Mouse (Mus musculus) monocyte, adult 5-6 weeks (primary cell): ENCODE measurements around the gene Irs1. TPM values are rescaled to one million over a fixed set of nuclear protein-coding genes. Genes with fewer than 3 reads are reported as not detected.

Experiments
- ATAC-seq: fragments of 153-309, 156-312 bp; replicated peaks from 2 replicates; pipeline ENCODE4 v1.8.0; 2017; ENCODE audit warnings: mild to moderate bottlenecking; ENCODE audit not compliant: low TSS enrichment, insufficient number of reproducible peaks, severe bottlenecking, poor library complexity, low FRiP score
- total RNA-seq: library from RNA; stranded (forward); fragments of 200-1000, 200-491, 200-594 nt; gene quantifications from 3 replicates; pipeline ENCODE4 v1.2.3, GENCODE M21; 2017

Irs1 gene
- total RNA-seq, 1 experiment from 2014 or later = not detected

GRCm38 (mm10) chr1:82289990-82290681, 1.1 kb downstream of the Irs1 start:
- ATAC-seq = no peak

GRCm38 (mm10) chr1:82289116-82289989, 1.9 kb downstream of the Irs1 start:
- no peak for ATAC-seq

DNA sequence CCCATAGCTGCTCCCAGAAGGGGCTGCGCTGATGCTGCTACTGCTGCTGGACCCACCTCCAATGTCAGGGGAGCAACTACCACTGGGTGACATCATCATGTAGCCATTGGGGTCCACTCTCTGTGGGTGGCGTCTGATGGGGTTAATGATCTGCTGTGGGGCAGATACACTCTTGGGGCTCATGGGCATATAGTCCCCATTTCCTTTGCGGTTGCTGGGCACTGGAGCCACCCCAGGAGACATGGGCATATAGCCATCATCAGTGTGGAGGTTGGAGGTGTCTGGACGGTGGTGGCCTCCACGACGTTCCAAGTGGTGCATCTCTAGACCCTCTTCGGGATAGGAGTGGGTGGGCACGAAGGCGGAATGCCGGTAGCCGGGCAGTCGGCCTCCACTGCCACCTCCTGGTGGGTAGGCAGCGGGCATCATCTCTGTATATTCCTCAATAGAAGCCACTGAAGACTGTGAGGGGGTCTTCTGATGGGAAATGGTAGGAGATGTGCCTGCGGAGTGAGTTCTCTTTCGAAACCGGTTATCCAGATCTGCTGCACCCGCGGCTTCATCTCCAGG, 2.7 kb downstream of the Irs1 start:
- no peak for ATAC-seq

DNA sequence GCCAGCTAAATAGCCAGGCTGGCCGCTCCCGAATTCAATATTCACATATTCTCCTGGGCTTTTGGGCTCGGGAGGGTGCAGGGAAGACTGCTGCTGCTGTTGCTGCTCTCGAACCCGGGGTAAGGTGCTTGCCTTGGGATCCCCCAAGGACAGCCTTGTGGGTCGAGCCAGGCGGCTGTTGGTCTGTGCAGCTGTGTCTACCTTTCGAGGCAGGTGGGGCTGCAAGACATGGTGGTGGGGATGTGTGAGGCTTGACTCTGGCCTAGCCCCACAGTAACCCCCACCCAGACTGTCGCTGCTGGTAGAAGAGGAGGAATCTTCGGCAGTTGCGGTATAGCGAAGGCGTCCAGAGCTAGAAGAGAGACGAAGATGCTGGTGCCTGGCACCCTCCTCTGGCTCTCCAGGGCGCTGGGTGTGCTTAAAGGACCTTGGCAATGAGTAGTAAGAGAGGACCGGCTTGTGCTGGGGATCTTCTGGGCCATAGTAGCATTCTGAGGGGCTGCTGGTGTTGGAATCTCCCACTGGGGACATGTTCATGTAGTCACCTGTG, 3.4 kb downstream of the Irs1 start:
- ATAC-seq = no peak

- ATAC-seq = no peak
These were observed 4.0 kb downstream of the Irs1 start for GRCm38 (mm10) chr1:82287052-82287775.

- ATAC-seq = no peak
These were observed 4.8 kb downstream of the Irs1 start for GRCm38 (mm10) chr1:82286190-82287051.

- no peak for ATAC-seq
These were observed 5.6 kb downstream of the Irs1 start for GRCm38 (mm10) chr1:82285461-82286189.

- no peak for ATAC-seq
These were observed 6.8 kb downstream of the Irs1 start for GRCm38 (mm10) chr1:82284403-82284802.

GRCm38 (mm10) chr1:82283901-82284301, 7.3 kb downstream of the Irs1 start:
- ATAC-seq = no peak

GRCm38 (mm10) chr1:82282992-82283611, 8.1 kb downstream of the Irs1 start:
- ATAC-seq = peak; percentile 77

- no peak for ATAC-seq
These were observed 9.4 kb downstream of the Irs1 start for GRCm38 (mm10) chr1:82281823-82282222.

GRCm38 (mm10) chr1:82279768-82280167, 11.4 kb downstream of the Irs1 start:
- ATAC-seq = no peak

DNA sequence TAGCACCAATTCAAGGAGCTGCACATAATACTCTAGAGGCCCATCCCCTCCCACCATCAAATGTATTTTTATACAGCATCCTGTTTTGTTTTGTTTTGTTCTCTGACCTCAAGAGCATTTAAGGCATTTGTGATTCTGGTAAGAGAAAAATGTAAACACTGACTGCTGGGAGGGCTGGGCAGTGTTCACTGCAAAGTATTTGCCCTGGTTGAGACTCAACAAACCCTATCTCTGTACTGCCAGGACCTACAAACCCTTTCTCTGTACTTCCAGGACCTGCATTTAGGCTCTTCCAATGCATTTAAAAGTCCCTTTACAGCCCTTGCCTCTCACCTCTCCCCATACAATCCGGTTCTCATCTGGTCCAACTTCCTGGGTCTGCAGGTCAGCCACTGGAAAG, 16.9 kb downstream of the Irs1 start:
- ATAC-seq = no peak

- no peak for ATAC-seq
These were observed 17.7 kb downstream of the Irs1 start for GRCm38 (mm10) chr1:82273529-82273928.

GRCm38 (mm10) chr1:82272231-82272630, 19.0 kb downstream of the Irs1 start:
- ATAC-seq = no peak

DNA sequence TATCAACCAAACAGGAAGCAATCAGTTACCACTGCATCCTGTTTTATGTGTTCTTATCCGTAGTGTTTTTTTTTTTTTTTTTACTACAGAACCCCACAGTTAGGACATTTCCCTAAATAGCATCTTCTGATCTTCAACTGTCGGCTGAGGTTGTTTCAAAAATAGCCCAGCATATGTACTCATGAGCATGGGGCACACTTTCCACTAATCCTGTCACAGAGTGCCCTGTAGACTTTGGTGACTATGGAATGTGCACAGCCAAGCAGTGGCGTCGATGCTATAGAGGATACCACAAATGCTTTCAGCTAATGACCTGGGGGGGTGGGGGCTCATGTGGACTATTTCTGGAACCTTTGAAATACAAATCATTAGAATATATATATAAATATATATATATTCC, 23.7 kb downstream of the Irs1 start:
- ATAC-seq = no peak

- ATAC-seq = no peak
These were observed 28.9 kb downstream of the Irs1 start for GRCm38 (mm10) chr1:82262331-82262730.
